Mouse (Mus musculus): Measurements from ENCODE around the gene Dqx1.
A peak's percentile ranks its signal among the peaks of the same experiment; 100 is the strongest.

Gene Dqx1

DNA sequence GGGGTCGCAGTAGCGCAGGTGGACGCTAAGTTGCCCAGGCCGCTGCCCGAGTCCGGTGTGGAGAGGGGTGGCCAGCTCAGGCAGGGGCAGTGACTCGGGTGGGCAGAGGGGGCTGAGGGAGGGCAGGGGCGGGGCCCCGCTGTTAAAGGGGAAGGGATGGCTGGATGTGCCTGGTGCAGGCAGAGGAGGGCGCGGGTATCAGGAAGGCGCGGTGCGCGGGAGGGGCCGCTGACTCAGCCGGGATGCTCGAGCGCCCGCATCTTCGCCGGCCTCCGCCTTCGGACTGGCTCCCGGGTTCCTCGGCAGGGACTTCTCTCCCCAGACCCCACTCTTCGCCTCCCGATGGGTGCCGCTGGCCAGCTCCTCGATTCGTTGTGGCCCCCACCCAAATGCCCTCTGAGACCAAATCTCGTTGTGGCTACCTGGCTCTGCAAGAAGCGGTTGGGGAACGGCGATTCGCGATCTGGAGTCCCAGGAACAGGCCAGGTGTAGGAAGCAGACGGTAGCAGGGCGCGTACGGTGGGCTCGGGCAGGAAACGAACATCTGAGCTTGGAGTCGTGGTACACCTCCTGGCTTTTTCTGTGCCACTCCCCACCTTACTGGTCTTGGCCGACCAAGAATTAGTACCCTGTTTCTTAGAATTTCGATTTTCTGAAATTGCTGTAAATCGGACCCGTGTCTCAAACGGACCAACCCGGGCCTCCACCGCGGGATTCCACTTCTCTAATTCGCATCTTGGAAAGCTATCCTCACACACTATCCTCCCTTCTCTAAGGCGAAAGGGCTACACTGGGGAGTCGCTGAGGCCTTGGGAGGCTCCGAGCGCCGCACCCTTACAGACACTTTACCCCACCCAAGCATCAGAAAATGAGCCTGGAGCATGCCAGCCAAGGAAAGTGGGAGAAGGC lies 12.9 kb downstream of the Dqx1 start:
- no peak for DNase-seq (ENCODE audit: low read depth)

DNA sequence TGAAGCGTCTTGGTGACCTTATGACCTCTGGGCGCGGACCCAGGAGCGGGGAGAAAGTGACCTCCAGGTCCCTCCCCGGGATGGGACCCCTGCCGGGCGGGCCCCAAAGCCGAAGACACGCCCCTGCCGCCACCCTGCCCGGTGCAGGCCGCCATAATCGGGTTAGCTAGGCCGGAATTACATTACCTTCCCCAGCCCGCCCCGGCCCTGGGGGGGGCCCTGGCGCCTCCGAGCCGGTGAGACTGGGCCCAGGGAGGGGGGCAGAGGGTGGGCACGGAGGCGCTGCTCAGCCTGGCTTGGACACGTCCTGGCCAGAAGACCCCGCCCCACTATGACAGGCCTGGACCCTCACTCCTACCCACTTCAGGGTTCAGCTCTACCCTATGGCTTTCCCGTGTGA lies 13.6 kb downstream of the Dqx1 start:
- no peak for DNase-seq (ENCODE audit: low read depth)

DNA sequence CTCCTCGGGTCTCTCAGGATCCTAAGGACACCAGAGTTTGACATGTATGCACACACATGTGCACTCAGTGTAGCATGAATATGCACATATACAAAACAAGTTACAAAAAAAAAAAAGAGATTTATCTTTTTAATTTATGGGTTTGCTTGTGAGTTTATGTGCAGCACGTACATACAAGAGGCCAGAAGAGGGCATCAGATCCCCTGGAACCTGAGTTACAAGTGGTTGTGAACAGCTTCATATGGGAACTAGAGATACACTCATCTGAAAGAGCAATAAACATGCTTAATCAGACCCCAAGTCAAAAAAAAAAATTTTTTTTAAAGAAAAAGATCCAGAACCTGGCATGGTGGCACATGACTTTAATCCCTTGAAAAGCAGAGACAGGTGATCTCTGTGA lies 17.3 kb downstream of the Dqx1 start:
- peak; percentile 55 for DNase-seq (ENCODE audit: low read depth)

DNA sequence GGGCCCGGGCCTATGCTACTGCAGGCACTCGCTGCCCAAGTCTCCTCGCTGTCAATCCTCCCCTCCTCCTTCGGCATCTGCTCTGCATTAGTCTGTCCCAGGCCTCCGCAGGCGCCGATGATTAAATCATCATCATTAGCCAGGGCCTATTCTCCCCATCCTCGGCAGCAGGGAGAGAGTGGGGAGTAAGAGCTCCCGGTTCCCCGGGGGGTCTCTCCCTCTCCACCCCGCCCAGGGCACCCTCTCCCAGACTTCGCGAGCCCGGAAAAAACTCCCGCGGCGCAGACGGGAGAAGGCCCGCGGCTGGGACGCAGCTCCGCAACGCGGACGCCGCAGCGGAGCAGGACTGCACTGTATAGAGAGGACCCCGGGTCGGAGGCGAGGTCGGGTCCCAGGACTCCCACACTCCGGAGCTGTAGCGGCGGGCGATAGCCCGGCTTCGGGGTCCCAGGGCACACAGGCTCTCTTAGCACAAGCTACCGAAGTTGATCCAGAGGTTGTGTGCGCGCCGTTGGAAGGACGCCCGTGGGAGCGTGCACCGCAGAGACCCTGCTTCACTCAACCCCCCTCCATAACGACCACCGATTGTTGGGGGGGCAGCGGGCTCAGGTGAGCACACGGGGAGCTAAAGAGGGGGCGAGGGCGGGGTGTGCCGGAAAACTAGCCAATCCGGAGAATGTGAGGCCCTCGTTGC lies 20.1 kb downstream of the Dqx1 start, which contains the start of gene Pcgf1:
Gene Pcgf1, plus strand, starts transcription at position 240 of the 694 bp plus-strand sequence.
- peak; percentile 85 for DNase-seq (ENCODE audit: low read depth)

DNA sequence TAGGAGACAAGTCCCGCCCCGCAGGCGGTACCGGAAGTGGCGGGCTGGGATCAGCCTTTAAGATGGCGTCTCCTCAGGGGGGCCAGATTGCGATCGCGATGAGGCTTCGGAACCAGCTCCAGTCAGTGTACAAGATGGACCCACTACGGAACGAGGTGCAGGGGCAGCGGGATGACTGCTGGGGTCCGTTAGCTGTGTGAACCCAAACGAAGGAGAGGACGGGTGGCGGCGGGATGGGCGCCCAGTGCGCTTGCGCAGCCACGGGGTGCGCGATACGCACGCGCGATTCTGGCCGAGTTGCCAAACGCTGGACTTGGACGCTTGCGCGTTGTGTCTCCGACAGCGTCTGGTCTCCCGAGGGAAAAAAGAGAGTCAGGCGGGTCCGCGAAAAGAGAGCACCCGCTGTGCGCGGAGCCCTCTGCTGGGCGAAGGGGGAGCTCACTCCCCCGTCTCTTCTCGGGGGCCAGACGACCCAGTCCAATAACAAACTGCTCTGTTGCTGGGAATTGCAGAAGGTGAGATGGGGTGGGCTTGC lies 20.7 kb downstream of the Dqx1 start:
- DNase-seq (ENCODE audit: low read depth), result peak; percentile 99

DNA sequence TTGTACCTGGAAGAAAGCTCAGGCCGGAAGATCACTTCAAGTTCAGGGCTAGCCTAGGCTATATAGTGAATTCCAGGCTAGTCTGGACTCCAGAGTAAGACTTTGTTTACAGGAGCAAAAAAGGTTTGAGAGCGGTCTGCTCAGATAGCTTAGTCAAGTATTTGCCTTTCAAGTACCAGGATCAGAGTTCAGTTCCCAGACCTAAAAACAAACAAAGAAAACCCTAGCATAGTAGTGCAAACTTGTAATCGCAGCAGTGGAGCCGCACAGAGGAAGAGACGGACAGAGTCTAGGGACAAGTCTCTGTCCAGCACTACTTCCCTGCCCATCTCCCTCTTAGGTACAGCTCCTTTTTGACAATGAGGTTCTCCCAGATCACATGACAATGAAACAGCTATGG lies 22.6 kb downstream of the Dqx1 start:
- DNase-seq (ENCODE audit: low read depth), result no peak

DNA sequence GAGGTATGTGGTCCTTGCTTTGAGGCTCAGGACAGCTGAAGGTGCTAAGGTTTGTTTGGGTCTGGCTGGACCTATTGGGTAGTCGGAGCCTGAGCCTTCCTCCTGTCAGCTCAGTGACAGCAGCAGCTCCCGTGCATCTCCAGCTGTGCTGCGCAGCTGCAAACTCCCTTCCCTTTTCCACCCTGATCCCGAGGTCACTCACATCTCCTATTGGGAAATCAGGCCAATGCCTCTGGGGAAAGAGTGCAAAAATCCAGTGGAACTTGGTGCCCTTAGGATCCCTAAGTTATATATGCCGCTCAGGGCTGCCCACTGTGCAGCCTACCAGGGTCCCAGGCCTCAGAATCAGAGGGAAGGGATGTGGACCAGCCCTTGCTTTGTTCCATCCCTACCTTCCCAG lies 25.9 kb downstream of the Dqx1 start:
- no peak for DNase-seq (ENCODE audit: low read depth)

DNA sequence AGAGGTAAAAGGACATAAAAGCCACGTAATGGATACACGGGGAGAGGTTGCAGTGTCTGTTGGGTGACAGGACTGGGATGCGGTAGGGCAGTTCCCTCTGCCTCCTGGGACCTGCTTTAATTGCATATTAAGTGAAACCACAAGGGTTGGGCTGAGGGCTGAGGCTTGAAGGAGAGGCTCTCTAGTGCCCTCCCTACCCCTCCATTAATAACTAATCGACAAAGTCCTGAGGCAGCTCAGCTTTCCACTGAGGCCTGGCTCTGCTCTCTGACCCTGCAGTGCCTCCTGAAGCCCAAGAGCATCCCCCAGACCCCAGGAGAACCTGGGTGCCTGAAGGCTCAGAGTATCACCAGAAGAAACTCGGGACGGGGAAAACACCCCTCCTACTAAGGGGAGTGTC lies 26.8 kb downstream of the Dqx1 start:
- no peak for DNase-seq (ENCODE audit: low read depth)

DNA sequence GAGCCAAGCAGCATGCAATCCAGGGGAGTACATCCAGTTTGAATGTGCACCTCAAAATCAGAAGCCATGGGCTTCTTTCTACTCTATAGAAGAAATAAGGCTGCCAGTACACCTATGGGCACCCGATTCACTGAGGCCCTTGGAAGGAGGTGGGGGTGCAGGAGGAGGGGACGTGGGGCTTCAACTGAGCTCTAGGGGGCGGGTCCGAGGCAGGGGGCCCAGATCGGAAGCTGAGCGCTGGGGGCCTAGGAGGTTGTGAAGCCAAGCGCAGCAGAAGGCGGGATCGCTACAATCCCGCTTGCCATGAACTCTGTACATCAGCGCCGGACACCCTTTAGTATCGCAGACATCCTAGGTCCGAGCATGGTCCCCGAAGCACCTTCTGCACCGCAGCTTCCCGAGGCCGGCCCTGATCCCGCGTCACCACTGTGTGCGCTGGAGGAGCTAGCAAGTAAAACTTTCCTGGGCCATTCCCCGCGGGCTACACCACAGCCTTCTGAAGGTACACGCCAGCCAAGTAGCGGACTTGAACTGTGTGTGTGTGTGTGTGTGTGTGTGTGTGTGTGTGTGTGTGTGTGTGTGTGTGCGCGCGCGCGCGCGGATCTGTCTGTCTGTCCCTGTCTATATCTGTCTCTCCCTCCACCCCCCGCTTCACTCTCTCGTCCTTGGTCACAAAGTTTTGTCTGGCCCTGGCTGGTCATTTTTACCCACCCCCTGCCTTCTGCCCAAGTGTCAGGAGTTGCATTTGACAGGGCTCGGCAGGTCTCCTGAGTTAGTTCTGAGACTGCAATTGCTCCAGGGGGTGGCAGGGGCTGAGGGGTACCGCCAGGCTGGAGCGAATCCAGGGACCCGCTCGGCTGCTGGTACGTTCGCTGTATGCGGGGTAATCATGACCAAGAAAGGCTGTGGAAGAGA lies 28.7 kb downstream of the Dqx1 start, which contains the start of gene Lbx2:
Gene Lbx2, plus strand, starts transcription at position 247 of the 915 bp plus-strand sequence.
- DNase-seq (ENCODE audit: low read depth), result no peak

DNA sequence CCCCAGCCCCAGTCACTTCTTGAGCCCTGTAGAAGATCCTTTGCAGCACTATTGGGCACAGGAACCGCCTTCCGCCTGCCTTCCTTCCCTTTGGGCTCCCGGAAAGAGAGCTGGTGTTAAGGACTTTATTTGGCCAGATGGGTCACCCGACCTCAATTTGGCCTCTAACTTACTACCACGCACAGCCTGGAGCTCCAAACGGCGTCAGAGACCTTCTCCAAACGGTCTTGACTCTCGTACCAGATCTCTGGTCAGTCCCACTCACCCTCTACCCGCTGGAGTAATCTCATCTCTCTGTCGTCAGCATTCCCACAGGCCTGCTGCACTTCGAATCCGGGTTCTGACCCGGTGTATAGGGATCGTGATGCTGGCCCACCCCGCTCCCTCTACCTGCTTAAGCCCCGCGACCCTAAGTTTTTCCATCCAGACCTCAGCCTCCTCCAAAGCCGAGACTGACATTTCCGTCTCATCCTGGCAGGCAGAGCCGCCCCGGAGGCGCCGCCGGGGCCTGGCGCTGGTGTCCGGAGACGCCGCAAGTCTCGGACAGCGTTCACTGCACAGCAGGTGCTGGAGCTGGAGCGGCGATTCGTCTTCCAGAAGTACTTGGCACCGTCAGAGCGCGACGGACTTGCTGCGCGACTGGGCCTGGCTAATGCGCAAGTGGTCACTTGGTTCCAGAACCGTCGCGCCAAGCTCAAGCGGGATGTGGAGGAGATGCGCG lies 29.7 kb downstream of the Dqx1 start:
- DNase-seq (ENCODE audit: low read depth), result no peak

DNA sequence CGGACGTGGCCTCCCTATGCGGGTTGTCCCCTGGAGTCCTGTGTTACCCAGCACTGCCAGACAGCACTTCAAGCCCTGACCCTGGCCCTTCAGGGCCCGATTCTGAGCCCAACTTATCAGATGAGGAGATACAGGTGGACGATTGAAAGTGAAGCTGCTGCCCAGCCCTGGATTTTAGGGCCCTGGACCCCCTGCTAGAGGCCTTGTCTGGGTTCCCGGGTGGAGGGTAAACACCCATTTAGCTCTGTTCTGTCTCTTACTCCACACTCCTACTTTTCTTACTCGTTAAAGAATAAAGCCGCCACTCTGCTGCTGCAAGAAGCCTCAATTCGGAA lies 30.2 kb downstream of the Dqx1 start:
- DNase-seq (ENCODE audit: low read depth), result no peak

DNA sequence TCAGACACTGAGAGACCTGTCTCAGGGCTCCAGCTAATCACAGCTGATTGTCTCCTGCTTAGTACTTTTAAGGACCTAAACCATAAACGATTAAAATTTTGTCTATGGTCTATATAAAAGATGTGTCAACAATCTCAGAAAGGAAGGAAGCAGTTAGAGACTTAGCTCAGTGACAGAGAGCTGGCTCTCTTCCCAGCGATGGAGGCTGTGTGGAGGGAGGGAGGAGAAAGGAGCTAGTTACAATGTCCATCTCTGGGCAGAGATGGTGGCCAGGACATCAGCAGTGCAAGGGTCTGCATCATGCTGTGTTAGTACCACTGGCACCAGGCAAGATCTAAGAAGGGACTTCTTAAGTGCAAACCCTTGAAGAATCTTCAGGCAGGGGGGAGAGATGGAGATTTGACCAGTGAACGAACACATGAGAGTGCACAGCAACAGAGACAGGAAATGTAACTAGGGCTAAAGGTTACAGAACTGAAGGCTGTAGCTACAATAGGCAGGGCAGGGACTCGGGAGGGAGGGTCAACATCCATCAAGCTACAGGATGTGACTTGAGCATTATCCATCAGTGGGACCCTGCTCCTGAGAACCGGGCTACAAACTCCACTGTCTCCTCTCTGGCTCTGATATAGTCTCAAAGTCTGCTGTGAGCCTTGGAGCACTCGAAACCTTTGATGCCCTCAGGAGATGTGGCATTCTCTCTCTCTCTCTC lies 34.9 kb downstream of the Dqx1 start:
- DNase-seq (ENCODE audit: low read depth), result peak; percentile 58

DNA sequence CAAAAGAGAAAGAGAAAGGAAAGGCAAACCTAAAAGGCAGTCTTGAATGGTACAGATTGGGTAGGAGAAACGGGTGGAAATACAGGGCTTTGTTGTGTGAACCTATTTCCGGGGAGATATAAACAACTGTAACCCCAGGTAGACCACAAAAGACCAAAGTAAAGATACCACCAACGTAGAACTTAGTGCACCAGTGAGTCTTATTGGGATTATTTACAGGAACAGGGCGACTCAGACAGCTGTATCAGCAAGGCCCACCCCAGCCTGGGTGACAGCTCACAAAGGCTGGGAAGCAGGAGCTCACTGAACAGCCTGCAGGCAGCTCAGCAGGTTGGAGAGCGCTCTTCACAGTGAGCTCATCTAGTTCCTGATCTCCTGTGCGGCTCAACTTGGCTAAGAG lies 38.3 kb downstream of the Dqx1 start:
- DNase-seq (ENCODE audit: low read depth), result no peak

DNA sequence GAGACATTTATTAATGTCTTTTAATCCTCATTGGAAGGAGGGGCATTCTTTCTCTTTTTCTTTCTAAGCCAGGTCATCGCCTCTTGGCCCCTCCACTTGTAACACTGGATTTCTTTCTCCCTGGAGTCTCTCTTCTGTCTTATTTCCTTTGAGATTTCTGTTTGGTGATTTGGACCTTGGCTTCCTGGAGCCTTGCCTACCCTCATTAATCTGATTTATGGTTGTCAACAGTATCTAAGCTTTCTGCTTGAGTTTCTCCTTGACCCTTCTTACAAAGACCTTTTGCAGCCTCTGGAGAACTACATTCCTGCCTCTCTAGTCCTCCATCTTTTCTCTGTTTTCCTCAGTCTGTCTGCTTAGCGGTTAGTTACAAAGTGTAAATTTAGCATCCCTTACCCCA lies 40.8 kb downstream of the Dqx1 start:
- DNase-seq (ENCODE audit: low read depth), result peak; percentile 78

DNA sequence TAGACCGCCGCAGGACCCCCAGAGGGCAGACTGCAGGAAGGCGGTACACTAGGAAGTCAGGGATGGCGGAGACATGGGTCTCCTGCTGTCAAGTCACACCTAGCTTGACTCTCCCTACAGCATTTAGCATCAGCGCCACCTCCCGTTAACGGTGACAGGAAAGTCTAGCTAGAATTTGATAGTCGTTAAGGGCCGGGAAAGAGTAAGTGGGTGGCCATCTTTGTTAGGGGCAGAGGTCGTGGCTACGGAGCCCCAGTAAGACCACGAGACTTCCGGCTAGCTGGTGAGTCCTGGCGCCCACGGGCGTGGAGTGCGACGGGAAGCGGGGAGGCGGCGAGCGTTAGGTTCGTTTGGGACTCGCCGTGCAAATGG lies 43.7 kb downstream of the Dqx1 start, which contains the start of the genes Ccdc142 and Gm42688:
Gene Ccdc142, plus strand, starts transcription at position 286 of the 372 bp plus-strand sequence.
Gene Gm42688, plus strand, starts transcription at position 302 of the 372 bp plus-strand sequence.
- peak; percentile 89 for DNase-seq (ENCODE audit: low read depth)

DNA sequence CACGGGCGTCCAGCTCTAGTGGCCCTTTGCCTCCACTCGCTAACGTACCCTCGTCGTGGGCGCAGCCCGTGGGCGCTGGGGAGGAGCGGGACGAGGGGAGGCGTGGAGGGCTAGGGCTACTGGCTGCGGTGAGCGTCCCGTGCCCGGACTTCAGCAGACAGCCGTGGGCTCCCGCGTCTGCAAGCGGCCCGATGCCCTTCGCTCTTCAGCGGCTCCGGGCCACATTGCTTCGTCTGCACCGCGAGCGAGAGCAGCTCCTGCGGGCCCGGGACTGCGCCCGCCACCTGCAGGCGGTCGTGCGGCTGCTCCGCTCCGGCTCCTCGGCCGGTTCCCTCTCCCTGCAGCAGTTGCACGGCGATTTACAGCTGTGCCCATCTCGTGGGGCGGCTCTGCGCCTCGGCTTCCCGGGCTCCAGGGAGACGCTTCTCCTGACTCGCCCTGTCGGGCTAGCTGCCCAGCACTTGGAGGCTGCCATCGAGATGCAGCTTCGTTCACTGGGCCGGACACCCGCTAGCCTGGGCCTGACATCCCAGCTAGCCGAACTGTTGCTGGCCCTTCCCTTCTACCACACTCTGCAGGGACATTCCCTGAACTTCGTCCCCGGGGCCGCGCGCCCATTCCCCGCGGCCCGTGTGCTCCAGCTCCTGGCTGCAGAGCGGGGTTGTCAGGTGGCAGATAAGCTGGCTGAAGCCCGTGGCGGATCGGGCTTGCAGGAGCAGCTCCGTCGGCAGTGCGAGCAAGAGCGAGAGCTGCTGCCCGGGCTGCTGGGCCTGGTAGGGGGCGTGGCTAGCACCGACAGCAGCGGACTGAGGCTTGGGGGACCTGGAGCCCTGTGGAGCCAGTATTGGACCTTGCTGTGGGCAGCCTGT lies 44.3 kb downstream of the Dqx1 start:
- peak; percentile 83 for DNase-seq (ENCODE audit: low read depth)

DNA sequence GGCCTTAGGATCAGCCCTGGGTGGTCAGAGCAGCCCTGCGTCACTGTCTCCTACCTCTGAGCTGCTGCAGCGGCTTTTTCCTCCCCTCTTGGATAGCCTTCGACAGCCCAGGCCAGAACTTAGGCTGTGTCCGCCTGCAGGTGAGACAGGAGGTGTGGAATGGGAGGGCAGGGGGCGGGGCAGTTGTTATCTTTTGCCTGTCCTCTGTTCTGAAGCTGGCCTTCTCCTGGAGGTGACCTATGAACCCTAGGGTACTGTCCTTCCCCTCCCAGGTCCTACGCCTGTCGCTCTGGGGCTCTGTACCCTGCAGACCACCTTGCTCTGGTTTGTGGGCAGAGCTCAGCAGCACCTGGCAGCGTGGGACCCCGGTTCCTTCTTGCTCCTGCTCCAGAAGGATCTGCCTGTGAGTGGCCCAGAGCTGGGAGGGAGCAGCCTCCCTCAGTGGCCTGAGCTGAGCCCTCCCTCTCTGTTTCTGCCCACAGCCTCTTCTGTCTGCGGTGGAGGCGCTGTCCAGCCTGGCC lies 45.5 kb downstream of the Dqx1 start:
- DNase-seq (ENCODE audit: low read depth), result no peak

DNA sequence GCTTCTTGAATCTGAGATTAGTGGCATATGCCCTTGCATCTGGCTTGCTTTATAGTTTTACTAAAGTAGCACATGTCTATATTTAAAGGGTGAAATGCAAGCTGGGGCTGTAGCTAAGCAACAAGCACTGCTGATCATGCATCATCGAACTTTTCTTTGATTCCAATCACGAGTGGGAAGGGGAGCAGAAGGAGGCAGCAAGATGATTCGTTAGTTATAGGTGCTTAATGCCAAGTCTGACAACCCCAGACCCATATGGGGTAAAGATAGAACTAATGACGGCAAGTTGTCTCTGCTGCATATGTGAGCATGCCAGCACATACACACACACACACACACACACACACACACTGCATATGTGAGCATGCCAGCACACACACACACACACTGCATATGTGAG lies 46.5 kb downstream of the Dqx1 start:
- DNase-seq (ENCODE audit: low read depth), result no peak
